Mouse (Mus musculus) c-Kit-positive CD71-positive TER-119-positive erythroid progenitor cells, embryonic 14.5 days (primary cell): ENCODE measurements at regions not wholly inside any gene's neighbourhood (a gene's known extent, or its start where the extent isn't known, plus 50 kb on each side); places are given as distances from the start of the nearest gene placed in this dataset.

Source experiments
- DNase-seq: peaks from one replicate; pipeline ENCODE4 v3.0.0-alpha.2; 2013; ENCODE audit warnings: low spot score

DNA sequence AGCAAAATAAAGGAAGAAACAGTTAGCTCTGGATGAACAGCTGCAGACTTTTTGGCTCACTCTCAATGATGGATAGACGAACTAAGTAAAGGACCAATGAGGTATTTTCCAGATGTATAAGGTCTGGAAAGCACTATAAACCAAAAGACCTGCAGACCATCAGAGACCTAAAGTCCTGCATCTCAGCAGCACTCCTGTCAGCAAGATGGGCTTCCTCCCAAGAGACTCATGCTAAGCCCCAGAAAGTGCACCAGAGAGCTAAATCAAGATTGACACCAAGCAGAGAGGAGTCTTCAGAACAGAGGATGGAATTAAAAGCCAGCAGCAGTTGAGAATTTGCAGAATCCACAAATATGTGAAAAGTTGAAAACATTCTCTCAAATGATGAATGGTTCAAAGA is 425.2 kb upstream of the Kdm8 start:
- no peak for DNase-seq

DNA sequence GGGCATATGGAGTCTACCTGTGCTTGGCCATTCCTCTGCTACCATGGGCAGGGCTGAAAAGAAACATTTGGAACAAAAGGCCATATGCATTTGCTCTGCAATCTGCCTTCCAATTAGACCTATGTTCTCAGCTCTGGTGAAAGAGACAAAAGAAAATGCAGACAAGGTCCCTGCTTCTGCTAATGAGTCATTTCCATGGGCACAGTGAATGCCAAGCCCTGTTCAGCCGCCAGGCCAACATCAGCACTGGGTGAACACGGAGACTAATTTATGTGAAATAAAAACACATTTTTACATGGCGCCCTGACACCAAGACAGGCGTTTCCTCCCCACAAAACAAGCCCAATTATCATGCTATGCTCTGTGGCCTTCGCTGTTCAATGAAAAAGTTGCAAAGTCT is 419.5 kb upstream of the Kdm8 start:
- DNase-seq, result no peak

- DNase-seq, result no peak
Observed at GRCm38 (mm10) chr7:125033778-125034177, 410.7 kb upstream of the Kdm8 start.

- no peak for DNase-seq
Observed at GRCm38 (mm10) chr7:125034196-125034595, 410.3 kb upstream of the Kdm8 start.

DNA sequence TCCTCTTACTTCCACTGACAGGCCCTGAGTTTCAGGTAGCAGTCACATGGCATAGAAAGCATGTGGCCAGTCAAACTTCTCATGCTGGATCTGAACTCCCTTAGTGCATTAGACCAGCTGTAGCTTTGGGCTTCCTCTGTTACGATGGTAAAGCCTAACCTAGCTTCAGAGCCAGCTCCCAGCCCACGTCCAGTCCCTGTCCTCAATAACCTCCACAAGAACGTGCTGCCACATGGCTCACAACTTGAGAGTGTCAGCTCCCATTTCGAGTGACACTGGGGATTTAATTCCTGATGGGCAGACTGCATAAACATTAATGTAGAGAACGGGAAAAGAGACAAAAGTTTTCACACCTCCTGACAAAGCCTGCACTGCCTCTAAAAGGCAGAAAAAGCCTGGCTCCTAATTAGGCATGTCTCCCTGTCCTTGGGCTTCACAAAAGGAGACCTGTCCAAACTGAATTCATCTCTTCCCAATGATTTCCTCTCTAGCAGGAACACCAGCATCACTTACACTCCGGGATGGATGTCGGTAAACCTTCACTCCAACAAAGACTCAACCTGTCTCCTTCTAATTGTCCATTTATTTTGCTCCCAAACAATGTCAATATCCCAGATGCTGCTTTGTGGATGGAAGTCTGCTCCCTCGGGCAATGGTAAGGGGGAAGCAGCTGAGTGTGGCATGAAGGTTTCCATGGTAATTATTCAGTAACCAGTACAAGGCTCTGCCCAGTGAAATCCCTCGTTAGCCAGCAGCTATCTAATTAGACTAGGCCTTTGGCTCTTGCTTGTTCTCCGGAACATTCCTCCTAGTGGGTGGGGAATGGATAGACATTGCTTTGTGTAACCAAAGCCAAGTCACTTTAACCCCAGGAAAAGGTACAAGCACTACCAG is 408.1 kb upstream of the Kdm8 start:
- no peak for DNase-seq

DNA sequence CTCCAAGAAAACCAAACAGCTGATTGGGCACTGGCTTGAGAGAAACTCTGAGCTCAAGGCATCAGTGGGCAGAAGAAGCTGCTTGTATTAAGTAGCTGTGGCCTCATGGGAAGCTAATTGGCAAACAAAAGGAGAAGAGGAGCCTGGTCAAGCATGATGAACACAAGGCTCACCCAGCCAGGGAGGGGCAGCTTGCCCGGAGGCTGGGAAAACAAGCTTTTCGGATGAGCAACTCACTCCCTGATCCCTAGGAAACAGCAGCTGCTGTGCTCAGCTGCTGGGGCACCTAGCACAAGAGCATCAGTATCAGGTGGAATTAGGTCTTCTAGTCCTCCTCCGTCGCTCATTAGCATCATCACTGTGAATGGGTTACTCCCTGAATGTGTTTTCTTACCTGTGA is 405.6 kb upstream of the Kdm8 start:
- DNase-seq, result no peak

- DNase-seq, result no peak
Observed at GRCm38 (mm10) chr7:125055951-125056625, 388.4 kb upstream of the Kdm8 start.

DNA sequence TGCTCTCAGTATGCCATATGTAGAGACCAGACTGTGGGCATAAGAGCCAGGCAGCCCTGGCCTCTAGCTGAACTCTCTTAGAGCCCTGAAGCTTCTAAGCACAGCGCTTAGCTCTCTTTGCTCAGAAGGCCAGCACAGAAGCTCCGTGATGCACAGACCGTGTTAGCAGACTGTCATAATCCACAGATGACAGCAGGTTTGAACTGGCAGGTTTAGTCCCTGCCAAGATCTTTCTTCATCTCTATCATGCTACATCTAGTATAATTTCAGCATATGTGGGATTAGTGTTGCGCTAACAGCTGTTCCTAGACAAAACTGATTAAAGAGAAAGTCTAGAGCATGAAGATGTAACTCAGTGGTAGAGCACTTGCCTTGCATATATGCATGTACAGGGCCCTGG is 342.0 kb upstream of the Kdm8 start:
- DNase-seq, result no peak

DNA sequence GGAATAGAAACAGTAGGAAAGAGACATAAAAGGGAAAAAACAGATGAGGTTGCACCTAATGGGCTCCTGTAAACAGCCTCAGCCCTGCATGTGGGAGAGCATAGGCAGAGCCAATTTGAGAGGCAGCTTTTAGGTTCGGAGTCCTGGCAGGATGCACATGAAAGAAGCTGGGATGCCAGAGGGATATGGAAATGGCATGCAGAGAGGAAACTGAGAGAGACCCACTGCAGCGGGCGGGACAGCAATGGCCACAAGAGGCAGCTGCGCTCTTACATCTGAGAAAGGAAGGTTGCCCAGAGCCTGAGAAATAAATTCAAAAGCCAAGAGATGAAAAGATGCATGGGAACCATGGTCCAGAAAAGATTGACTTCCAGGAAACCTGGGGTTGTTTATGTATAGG is 340.5 kb upstream of the Kdm8 start:
- DNase-seq, result no peak

DNA sequence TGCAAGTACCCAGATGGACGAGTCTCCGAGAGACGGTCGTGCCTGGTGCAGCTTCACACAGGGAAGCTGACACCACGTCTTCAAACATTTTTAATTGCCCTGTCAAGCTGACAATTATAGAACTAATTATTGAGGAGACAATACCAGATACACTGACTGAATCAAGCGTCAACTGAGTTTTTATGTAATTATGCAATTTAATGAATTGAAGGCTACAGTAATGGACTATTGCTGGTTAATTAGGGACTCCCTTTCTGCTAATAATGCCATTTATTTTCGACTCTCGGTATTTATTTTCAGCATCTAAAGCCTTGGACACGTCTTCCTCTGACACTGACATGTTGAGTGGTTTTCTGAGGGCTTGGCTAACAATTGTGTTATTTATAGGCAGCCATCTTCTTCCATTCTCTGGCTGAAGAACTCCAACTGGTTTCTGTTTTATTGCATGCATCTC is 331.6 kb upstream of the Kdm8 start:
- no peak for DNase-seq

- DNase-seq, result no peak
Observed at GRCm38 (mm10) chr7:125115322-125115996, 329.0 kb upstream of the Kdm8 start.

DNA sequence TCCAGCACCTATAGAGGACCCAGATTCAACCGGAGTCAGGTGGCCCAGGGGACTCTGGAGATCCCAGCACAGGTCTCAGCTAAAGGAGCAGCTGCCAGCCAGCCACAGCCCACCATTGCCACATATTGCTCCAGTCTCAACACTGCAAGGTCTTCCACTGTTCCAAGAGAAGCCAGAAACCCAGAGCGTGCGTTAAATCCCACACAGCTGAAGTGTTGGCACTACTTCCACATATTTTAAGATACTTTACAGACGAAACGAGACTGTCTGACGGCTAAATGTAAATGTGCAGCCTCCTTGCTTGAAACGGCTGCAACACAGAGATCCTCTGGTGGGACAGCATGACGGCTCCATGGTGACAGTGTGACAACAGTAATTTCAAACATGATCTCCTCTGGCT is 327.3 kb upstream of the Kdm8 start:
- DNase-seq, result no peak

DNA sequence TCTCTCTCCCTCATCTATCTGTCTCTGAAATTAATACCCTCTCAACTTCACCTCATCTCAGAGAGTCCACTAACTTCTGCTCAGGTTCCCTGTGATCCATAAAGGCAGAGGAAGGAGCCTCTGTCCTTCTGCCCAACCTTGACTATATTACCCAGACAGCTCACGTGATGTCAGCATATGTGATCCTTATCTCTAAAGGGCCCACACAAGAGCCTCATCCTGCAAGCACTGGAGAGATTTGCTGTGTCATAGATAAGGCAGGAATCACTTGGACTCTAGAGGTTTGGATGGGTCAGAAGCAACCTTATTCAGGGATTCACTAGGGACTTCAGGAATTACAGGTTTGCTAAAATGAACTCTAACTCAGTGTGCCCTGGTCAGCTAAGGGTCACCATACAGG is 315.3 kb upstream of the Kdm8 start:
- no peak for DNase-seq

DNA sequence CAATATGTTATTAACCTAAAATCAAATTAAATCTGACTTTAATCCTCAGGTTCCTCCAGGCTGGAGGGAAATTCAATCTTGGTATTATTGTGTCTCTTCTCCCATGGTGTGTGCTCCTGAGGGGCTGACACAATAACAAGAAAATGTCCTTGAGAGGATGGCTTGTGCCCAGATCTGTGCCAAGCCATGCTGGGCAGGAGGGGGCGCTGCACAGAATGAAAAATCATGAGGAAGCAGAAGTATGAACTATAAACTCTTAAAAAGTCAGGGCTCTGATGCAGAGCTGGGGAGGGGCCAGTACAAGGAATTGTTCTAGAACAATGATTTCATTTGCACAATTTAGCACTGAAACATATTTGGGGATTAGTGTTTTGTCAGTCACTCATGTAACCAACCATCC is 312.5 kb upstream of the Kdm8 start:
- DNase-seq, result no peak

- no peak for DNase-seq
Observed at GRCm38 (mm10) chr7:125138607-125139006, 305.9 kb upstream of the Kdm8 start.

DNA sequence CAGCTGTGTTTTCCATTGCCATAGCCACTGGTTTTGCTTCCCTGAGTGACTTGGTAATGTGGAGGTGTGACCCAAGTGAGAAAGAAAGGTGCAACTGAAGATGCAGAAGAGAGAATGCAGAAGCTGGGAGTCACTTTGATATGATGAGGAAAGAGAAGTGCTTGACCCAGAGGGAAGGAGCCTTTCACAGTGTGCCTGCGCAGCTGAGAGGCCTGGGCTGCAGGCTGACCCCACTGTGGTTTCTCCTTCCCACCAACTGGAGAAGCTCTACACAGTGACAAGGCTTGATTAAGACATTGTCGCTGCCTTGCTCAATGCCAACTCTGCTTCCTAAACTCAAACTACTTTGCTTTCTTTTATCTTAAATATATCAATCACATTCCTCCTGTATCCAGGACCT is 305.3 kb upstream of the Kdm8 start:
- no peak for DNase-seq

GRCm38 (mm10) chr7:125140854-125141253 is 303.6 kb upstream of the Kdm8 start:
- DNase-seq, result no peak

DNA sequence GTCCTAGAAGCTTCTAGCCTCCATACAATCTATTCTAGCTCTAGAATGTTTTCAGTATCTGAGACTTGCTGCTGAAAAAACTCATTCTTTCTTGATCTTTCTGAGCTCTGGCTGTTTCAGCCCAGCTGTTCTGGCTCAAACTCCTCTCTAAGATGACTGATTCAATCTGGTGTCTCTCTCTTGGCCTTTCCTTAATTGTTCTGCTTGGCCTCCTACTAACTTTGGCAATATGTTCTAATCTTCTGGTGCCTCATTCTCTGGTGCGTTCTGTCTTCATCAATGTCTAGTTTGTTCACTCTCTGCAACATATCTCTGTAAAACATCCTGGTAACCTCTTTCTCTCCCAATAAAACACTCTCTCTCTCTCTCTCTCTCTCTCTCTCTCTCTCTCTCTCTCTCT is 302.6 kb upstream of the Kdm8 start:
- no peak for DNase-seq

GRCm38 (mm10) chr7:125146025-125146424 is 298.5 kb upstream of the Kdm8 start:
- no peak for DNase-seq

- no peak for DNase-seq
Observed at GRCm38 (mm10) chr7:125149151-125149550, 295.3 kb upstream of the Kdm8 start.

- DNase-seq, result no peak
Observed at GRCm38 (mm10) chr7:125149740-125150139, 294.7 kb upstream of the Kdm8 start.

GRCm38 (mm10) chr7:125152281-125152680 is 292.2 kb upstream of the Kdm8 start:
- no peak for DNase-seq

DNA sequence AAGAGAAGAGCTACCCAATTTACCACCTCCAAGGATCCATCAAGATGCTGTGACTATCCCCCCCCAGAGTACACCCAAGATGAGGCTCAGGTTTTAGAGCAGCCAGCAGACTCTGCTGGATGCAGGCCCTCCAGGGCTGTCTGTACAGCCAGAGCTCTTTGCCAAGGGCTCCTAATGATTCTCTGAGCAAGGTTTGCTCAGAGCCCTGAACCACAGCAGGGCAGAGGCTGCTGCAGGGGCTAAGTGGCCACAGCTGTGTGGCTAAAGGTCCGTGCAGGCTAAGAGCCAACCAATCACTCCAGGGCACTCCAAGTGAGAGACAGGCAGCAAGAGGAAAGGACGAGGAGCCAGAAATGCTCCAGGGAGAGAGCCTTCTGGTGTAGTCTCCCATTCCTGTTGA is 289.2 kb upstream of the Kdm8 start:
- DNase-seq, result no peak
